ENCODE assay signal across 14 mouse cellular contexts in genomic region chr9:114544754-114545393, GRCm38 (mm10). TPM values are rescaled to one million over a fixed set of nuclear protein-coding genes. Genes with fewer than 3 reads are reported as not detected.
DNase-seq lines count a peak whose midpoint lies in the region; ATAC-seq and TF ChIP-seq lines count a peak whose summit lies in the region.
"Had no signal": no experiment of that assay in that cellular context is flagged by ENCODE, and none has a peak within 500 bp of the region (broad histone marks: within the 10 kb centered on the region; RNA-seq: fewer than 3 reads in every experiment).

No protein-coding gene starts in this region.

- H3K27me3 ChIP-seq in lung, embryonic 15.5 days = no peaks in the 10 kb centered on the region
- no peaks in the 10 kb centered on the region for H3K27me3 ChIP-seq in neural tube, embryonic 13.5 days
- H3K27me3 ChIP-seq: embryonic facial prominence, embryonic 13.5 days; hindbrain, embryonic 12.5 days; Patski had no signal

- no peak overlapping the region for H3K9ac ChIP-seq in lung, embryonic 15.5 days
- H3K9ac ChIP-seq in neural tube, embryonic 13.5 days = no peak overlapping the region
- H3K9ac ChIP-seq: embryonic facial prominence, embryonic 13.5 days; hindbrain, embryonic 12.5 days had no signal

- TF ChIP-seq POLR2A in lung, adult 2 months (IDR thresholded peaks at IDR 0.05; ENCODE audit: borderline replicate concordance, extremely low read depth, low read depth, low read length) = no peak

- H3K4me3 ChIP-seq in lung, embryonic 15.5 days = no peak overlapping the region
- no peak overlapping the region for H3K4me3 ChIP-seq in lung, adult 2 months (replicated peaks; ENCODE audit: extremely low read depth, low read depth, low read length)
- H3K4me3 ChIP-seq in neural tube, embryonic 13.5 days = no peak overlapping the region
- H3K4me3 ChIP-seq: embryonic facial prominence, embryonic 13.5 days; hindbrain, embryonic 12.5 days had no signal

- peak overlapping the region; percentile 87 for H3K27ac ChIP-seq in lung, embryonic 15.5 days
- no peak overlapping the region for H3K27ac ChIP-seq in neural tube, embryonic 13.5 days (replicated peaks)
- H3K27ac ChIP-seq: macrophage had no signal

- peaks cover 78% of the 10 kb centered on the region for H3K4me1 ChIP-seq in lung, embryonic 15.5 days
- H3K4me1 ChIP-seq in lung, adult 2 months (ENCODE audit: control insufficient read depth, insufficient read depth, low read length) = no peaks in the 10 kb centered on the region
- H3K4me1 ChIP-seq in neural tube, embryonic 13.5 days (replicated peaks) = peaks cover 29% of the 10 kb centered on the region

- no peak for ATAC-seq in lung, embryonic 15.5 days (ENCODE audit: borderline replicate concordance, extremely low read depth, low FRiP score, low TSS enrichment)
- no peak for ATAC-seq in neural tube, embryonic 13.5 days (ENCODE audit: low read depth)
- ATAC-seq: Patski had no signal

- no peak for TF ChIP-seq CTCF in lung, adult 2 months (IDR thresholded peaks at IDR 0.05; ENCODE audit: insufficient read depth, low read length)

- peak overlapping the region; percentile 38 for H3K4me2 ChIP-seq in lung, embryonic 15.5 days
- H3K4me2 ChIP-seq in neural tube, embryonic 13.5 days = peak overlapping the region; percentile 13; the same call in 1 of the 2 replicates
- H3K4me2 ChIP-seq: embryonic facial prominence, embryonic 13.5 days; hindbrain, embryonic 12.5 days had no signal

- no peaks in the 10 kb centered on the region for H3K36me3 ChIP-seq in lung, embryonic 15.5 days
- H3K36me3 ChIP-seq in neural tube, embryonic 13.5 days = no peaks in the 10 kb centered on the region
- H3K36me3 ChIP-seq: embryonic facial prominence, embryonic 13.5 days; hindbrain, embryonic 12.5 days had no signal

- WGBS in lung, embryonic 15.5 days = 38% methylated on average over 9 of the region's 9 CpGs
- WGBS in lung, adult 2 months = 43% methylated on average over 9 of the region's 9 CpGs
- 28% methylated on average over 9 of the region's 9 CpGs for WGBS in neural tube, embryonic 13.5 days

- DNase-seq in adrenal gland, postnatal 25 days = peak; percentile 24
- no peak for DNase-seq in adrenal gland, adult 8-10 months
- no peak for DNase-seq in lung, adult 2 months
- peak; percentile 35 for DNase-seq in kidney, adult 9 months
- DNase-seq in embryo, embryonic 11 days = no peak
- DNase-seq in embryo, embryonic 10.5 days (ENCODE audit: low spot score) = no peak
- DNase-seq: gastrocnemius, postnatal 36 days; layer of hippocampus, postnatal 36 days had no signal

- no peaks in the 10 kb centered on the region for H3K9me3 ChIP-seq in lung, embryonic 15.5 days
- no peaks in the 10 kb centered on the region for H3K9me3 ChIP-seq in neural tube, embryonic 13.5 days
- H3K9me3 ChIP-seq: embryonic facial prominence, embryonic 13.5 days; hindbrain, embryonic 12.5 days had no signal

RNA-seq across cellular contexts. Expression of gene Trim71, which starts 19.3 kb away (rescaled TPM):
- 0.06 TPM in 1 of 2 replicates, not detected in the other for total RNA-seq in adrenal gland, postnatal 25 days (2021)
- total RNA-seq in adrenal gland, adult 8-10 months (2022) = under 1 TPM in 1 of 4 experiments, not detected in 3; 0.03 TPM
- 1.2 TPM in 2 replicates for polyA plus RNA-seq in lung, embryonic 15.5 days (2015; fragmentation: Nextera tagmentation; extraction: Ambion mirVana)
- polyA plus RNA-seq in lung, adult 2 months (2012; rRNA removed) = 0.05 and 0.08 TPM in 2 replicates
- polyA plus RNA-seq in neural tube, embryonic 13.5 days (2015; fragmentation: Nextera tagmentation; extraction: Ambion mirVana) = 0.32 and 0.55 TPM in 2 replicates
- total RNA-seq: gastrocnemius, postnatal 36 days had no signal
- polyA plus RNA-seq: macrophage, Patski had no signal

RNA-seq across cellular contexts. Expression of gene C130032M10Rik, which starts 29.4 kb away (rescaled TPM):
- not detected in 2 replicates for total RNA-seq in adrenal gland, postnatal 25 days (2021)
- total RNA-seq in adrenal gland, adult 8-10 months (2022) = under 1 TPM in 1 of 4 experiments, not detected in 3; 0.43 TPM
- 0.23 TPM in 1 of 2 replicates, not detected in the other for polyA plus RNA-seq in lung, embryonic 15.5 days (2015; fragmentation: Nextera tagmentation; extraction: Ambion mirVana)
- polyA plus RNA-seq in lung, adult 2 months (2012; rRNA removed) = not detected in 2 replicates
- polyA plus RNA-seq in neural tube, embryonic 13.5 days (2015; fragmentation: Nextera tagmentation; extraction: Ambion mirVana) = 0.44 TPM in 1 of 2 replicates, not detected in the other
- total RNA-seq: gastrocnemius, postnatal 36 days; layer of hippocampus, postnatal 36 days had no signal
- polyA plus RNA-seq: macrophage, Patski had no signal

RNA-seq across cellular contexts. Expression of gene Ccr4, which starts 40.2 kb away (rescaled TPM):
- total RNA-seq in adrenal gland, postnatal 25 days (2021) = not detected in 2 replicates
- not detected for total RNA-seq in adrenal gland, adult 8-10 months (2022)
- 0.37 TPM in 1 of 2 replicates, not detected in the other for polyA plus RNA-seq in lung, embryonic 15.5 days (2015; fragmentation: Nextera tagmentation; extraction: Ambion mirVana)
- polyA plus RNA-seq in lung, adult 2 months (2012; rRNA removed) = 0.69 and 0.75 TPM in 2 replicates
- not detected in 2 replicates for polyA plus RNA-seq in neural tube, embryonic 13.5 days (2015; fragmentation: Nextera tagmentation; extraction: Ambion mirVana)
- total RNA-seq: gastrocnemius, postnatal 36 days; layer of hippocampus, postnatal 36 days had no signal
- polyA plus RNA-seq: hindbrain, embryonic 12.5 days; macrophage; Patski had no signal

Comparison
In these comparisons a context has a peak if more than half of its experiments do, and no peak if none do; other contexts are left out.
1. DNase-seq: peak in adrenal gland, postnatal 25 days (single experiment) and kidney, adult 9 months (single experiment); none in adrenal gland, adult 8-10 months (single experiment), lung, adult 2 months (single experiment), embryo, embryonic 11 days (single experiment) and embryo, embryonic 10.5 days (single experiment).